Mouse (Mus musculus) fibroblast of lung, adult 2 months (primary cell): ENCODE measurements at regions not wholly inside any gene's neighbourhood (a gene's known extent, or its start where the extent isn't known, plus 50 kb on each side); places are given as distances from the start of the nearest gene placed in this dataset.
A peak's percentile ranks its signal among the peaks of the same experiment; 100 is the strongest.
"Not testable (repeated sequence)": the region's sequence is repeated elsewhere in the genome, so short reads cannot be mapped to it uniquely, and the experiment has no call there.

ENCODE experiments used
- DNase-seq: peaks from one replicate; pipeline ENCODE4 v3.0.0-alpha.2; 2011; ENCODE audit warnings: low read depth

GRCm38 (mm10) chr2:135525779-135526178 lies 133.0 kb upstream of the Plcb4 start:
- DNase-seq: peak; percentile 60

DNA sequence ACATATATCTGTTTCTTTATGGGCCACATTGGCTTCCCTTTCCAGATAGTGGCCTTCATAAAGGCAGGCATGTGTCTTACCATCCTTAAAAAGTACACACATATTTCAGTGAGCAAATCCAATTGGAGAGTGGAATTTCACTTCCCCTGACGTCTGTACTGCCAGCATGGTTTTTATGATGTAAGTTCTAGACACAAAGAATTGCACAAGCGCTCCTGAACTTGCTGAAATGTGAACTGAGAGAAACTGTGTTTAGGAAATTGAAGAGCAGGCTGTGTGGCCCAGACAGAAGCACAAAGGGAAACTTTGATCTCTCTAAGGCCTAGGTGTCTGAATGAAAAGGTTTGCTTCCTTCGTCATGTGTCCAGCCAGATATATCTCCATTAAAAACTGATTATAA lies 129.2 kb upstream of the Plcb4 start:
- peak; percentile 13 for DNase-seq

DNA sequence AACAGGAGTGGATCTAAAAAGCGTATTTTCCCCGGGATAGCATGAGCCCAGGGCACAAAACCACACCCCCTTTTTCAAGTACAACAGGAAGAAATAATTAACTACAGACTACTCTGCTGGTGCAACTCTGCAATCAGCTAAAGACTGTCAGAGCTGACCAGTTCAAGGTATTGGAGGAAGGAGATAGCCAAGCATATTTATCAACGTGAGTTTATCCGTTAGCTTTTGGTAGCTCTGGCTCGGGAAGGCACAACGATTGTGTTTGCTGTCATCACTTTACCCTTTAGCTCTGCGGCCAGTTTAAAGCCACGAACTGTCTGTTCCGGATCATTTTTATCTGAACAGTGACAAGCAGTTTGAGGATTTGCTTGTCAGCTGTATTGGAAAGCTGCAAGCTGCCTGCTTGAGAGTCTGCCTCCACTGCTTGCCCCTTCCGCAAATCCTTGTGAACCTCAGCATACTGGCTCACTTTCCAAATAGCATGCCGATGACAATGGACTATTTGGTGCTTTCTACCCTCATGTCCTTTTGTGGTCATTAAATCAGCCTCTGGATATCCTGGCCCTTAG lies 122.4 kb upstream of the Plcb4 start:
- no peak for DNase-seq

- DNase-seq: no peak
These were observed 120.8 kb upstream of the Plcb4 start for GRCm38 (mm10) chr2:135538022-135538421.

GRCm38 (mm10) chr2:135541058-135541457 lies 117.8 kb upstream of the Plcb4 start:
- DNase-seq: no peak

- DNase-seq: no peak
These were observed 116.9 kb upstream of the Plcb4 start for GRCm38 (mm10) chr2:135541930-135542329.

DNA sequence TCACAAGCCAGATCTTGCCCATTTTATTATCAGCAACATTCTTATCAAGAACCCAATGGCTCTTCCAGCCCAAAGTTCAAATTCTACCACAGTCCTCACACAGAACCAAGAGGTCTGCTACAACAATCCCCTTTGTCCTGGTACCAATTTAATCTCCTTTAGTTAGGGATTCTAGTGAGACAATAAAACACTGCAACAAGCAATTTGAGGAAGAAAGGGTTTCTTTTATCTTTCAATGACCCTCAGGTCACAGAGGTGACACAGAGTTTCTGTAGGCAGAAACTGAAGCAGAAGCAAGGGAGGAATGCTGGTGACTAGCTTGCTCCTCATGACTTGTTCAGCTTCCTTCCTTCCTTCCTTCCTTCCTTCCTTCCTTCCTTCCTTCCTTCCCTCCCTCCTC lies 113.9 kb upstream of the Plcb4 start:
- no peak for DNase-seq

DNA sequence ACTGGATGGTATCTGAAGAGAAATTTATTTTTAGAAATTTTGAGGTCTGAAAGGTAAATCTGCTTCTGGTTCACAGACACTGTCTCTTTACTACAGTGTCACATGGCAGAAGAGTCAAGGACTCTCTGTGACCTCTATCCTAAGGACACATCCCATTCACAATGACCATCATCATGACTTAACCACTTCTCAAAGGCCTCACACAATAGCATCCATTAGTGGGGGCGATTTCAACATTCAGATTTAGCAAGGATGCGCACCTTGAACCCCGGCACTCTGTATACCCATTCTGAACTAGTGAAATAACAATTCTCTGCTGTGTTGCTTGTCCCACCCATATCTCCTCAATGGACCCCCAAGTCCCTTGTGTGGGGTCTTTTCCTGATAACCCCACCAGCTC lies 110.8 kb upstream of the Plcb4 start:
- DNase-seq: no peak

- no peak for DNase-seq
These were observed 105.8 kb upstream of the Plcb4 start for GRCm38 (mm10) chr2:135553031-135553430.

DNA sequence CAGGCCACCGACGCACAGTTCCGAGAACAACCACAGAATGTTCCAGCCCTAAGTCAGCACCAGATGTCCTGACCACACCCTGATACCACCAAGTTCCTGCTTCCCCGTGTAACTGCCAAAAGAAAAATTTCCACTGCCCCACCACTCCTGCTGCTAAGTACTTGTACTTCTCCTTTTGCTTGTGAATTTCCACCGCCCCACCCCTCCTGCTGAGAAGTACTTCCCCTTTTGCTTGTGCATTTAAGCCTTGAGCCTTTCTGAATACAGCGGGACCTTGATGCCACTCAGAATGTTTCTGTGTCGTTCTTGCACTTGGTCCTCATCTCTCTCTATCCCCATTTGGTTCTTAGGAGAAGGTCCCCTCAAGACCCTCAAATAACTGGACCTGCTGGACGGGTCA lies 100.8 kb upstream of the Plcb4 start:
- DNase-seq: not testable (repeated sequence)

DNA sequence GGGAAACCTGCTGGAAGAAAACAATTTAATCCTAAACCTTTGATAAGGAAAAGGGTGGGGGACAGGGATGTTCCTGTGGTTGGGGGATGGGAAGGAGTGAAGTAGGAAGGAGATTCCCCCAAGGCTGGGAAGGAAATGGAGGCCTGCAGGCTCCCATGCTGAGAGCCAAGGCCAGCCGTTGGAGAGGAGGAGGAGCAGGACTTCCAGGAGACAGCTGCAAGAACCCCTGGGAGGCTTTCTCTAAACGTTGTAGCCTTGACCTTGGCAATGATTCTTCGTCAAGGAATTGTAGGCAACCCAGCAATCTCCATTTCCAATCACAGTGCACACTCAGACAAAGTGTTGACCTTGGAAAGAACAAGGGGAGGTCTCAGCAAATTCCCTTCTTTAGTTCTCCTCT lies 99.5 kb upstream of the Plcb4 start:
- no peak for DNase-seq

- DNase-seq: no peak
These were observed 98.7 kb upstream of the Plcb4 start for GRCm38 (mm10) chr2:135559933-135560710.

DNA sequence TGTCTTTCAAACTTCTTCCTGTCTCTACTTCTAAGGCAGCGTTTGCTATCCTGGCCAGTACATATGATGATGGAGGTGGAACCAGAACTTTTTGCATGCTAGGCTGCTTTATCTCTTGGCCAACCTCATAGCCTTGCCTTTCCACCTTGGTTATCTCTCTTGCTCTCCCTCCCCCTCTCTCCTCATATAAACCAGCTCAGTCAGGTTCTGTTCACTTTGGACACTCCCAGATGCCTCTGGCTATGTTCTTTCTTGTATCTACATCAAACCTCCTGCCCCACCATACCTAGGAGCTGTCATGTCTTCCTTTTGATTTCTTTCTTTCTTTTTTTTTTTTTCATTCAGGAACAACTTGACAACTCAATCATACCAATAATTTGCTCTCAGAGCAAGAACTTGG lies 98.0 kb upstream of the Plcb4 start:
- no peak for DNase-seq

GRCm38 (mm10) chr2:135561716-135562115 lies 97.1 kb upstream of the Plcb4 start:
- DNase-seq: no peak

DNA sequence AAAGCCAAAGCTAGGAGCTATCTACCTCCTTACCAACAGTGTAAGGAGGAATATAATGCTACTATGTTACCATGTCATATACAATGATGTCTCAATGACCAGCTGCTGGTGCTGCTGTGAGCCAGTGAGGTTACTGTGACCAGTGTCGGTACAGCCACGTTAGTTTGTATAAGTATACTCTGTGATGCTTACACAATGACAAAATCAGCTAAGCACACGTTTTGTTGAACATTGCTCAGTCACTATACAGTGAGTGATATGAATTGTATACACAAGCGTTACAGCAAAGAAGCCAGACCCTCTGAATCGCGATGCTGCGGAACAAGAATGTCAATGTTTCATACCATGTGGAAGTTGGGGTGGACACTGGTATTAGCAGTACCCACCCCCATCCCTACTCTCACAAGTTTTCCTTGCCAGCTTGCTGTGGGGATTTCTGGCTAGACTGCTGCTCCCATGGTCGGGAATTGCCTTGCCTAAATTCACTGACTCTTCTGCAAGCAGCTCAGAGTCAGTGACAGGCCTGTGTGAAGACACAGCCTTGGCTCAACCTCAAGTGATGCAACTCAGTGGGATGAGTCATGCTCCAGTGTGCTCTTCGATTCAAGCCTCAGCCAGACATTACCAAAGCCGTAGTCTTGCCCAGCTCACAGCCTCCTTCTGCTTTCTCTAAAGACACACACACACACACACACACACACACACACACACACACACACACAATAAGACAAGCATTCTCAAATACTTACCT lies 96.5 kb upstream of the Plcb4 start:
- DNase-seq: peak; percentile 87

DNA sequence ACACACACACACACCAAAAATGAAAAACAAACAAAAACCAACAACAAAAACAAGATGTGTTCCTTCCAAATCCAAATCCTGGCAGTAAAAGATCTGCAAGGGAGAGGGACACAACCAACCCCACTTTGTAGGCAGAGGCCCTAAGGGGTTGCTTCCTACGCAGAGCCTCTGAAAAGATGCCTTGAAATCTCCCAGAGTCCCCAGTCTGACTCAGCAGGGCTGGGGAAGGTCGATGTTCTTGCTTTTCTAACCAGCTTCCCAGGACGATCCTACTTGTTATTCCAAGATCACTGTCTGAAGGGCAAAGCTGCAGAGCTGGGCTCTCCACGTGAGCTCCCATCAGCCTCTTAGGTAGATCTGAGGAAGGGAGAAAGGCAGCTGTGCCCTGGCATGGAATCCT lies 94.6 kb upstream of the Plcb4 start:
- DNase-seq: no peak

- no peak for DNase-seq
These were observed 90.5 kb upstream of the Plcb4 start for GRCm38 (mm10) chr2:135568350-135568749.

- no peak for DNase-seq
These were observed 87.2 kb upstream of the Plcb4 start for GRCm38 (mm10) chr2:135571599-135571998.

DNA sequence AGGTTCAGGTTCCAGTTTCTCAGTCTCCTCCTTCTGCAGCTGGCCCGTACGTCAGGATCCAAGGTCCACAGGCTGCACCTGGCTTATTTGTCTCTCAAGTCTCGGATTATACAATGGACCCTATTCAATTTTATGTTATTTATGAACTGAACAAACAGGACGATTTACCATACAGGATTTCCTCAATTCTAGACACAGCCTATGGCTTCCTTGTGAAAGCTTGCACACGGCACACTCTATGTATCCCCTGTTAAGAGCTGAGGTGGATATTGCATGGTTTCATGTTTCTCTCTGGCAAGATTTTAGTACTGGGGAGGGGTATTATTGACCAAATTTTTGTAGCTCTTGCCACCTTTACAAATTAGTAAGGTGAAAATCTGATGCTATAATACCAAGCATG lies 81.6 kb upstream of the Plcb4 start:
- no peak for DNase-seq

DNA sequence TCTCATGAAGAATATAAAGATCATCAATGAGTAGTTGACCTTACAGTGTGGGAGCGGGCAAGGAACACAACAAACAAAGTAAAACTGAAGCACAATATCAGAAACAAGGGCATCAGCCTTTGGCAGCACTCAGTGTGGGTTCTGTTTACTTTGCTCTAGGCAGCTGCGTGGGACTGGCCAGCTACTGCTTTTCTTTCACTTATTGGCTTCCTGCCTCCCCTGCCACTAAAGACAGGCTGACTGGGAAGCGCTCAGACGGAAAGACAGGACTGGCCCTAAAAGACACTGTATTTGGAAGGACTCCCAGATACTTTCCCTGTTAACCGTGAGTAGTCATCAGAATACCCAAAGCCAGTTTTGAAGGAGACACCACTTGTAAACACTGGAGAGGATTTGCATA lies 80.7 kb upstream of the Plcb4 start:
- peak; percentile 24 for DNase-seq

DNA sequence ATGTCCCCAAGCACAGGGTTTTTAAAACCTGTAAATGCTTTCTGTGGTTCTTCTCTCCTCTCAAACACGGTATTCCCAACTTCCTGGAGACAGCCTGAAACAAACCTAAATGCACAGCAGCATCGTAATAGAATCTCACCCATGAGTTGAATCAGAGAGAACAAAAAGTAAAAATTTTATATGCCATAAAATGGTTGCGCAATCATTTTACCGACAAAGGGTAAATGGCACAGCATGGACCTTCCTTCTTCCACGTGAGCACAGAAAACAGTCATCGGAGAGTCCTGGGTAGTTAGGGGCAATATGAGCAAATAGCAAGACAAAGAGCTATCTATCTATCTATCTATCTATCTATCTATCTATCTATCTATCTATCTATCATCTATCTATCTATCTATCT lies 79.3 kb upstream of the Plcb4 start:
- DNase-seq: no peak

- no peak for DNase-seq
These were observed 78.8 kb upstream of the Plcb4 start for GRCm38 (mm10) chr2:135580051-135580450.

DNA sequence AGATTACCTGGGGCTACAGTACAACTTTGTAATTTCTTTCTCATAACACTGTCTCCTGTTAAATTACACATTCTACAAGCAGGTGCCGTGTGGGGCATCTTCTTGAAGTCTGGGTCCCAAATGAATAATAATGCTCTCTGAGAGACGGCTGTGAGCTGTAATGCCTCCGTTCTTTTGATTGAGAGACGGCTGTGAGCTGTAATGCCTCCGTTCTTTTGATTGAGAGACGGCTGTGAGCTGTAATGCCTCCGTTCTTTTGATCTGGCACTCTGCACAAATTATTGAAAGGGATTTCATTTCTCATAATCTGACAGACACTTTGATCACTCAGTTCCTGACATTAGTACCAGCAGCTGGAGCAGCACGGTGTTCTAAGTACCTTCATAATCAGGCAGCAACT lies 76.5 kb upstream of the Plcb4 start:
- no peak for DNase-seq
